Mouse (Mus musculus) MEL (cell line): ENCODE measurements around the gene Apba2. TPM values are rescaled to one million over a fixed set of nuclear protein-coding genes. Genes with fewer than 3 reads are reported as not detected.

Experiments used
- DNase-seq: peaks from one replicate; pipeline ENCODE4 v3.0.0; 2011; ENCODE audit warnings: low read depth, low spot score
- H3K27ac ChIP-seq: 2 replicates; pipeline ENCODE4 v1.5.1; 2012; ENCODE audit warnings: low read depth, mild to moderate bottlenecking, control low read depth, low read length, moderate library complexity; ENCODE audit not compliant: control insufficient read depth
- H3K27me3 ChIP-seq, 2 experiments: fragments of 150-350 bp in 1 of 2; sonication (generic) in 1 of 2; 2 replicates each; pipeline ENCODE4 v1.6.1; 2012; ENCODE audit warnings: low read length in 2 of 2, mild to moderate bottlenecking in 2 of 2, improper control_type of control experiment in 1 of 2, moderate library complexity in 1 of 2; ENCODE audit not compliant: insufficient read depth in 2 of 2, control insufficient read depth in 1 of 2
- H3K36me3 ChIP-seq, 2 experiments: 2 replicates each; pipeline ENCODE4 v1.6.1; 2012 to 2014; ENCODE audit warnings: low read length in 2 of 2, improper control_type of control experiment in 1 of 2, inconsistent platforms in 1 of 2, mild to moderate bottlenecking in 1 of 2; ENCODE audit not compliant: insufficient read depth in 2 of 2, control insufficient read depth in 1 of 2
- H3K4me1 ChIP-seq, 2 experiments: fragments of 150-350 bp in 1 of 2; sonication (generic) in 1 of 2; 2 replicates each; pipeline ENCODE4 v1.6.1; 2012; ENCODE audit warnings: low read length in 2 of 2, improper control_type of control experiment in 1 of 2, mild to moderate bottlenecking in 1 of 2; ENCODE audit not compliant: insufficient read depth in 2 of 2, control insufficient read depth in 1 of 2
- H3K4me3 ChIP-seq, 2 experiments: fragments of 150-350 bp in 1 of 2; sonication (generic) in 1 of 2; 2 replicates each; pipeline ENCODE4 v1.5.1; 2012; ENCODE audit warnings: low read depth in 2 of 2, low read length in 2 of 2, mild to moderate bottlenecking in 2 of 2, moderate library complexity in 2 of 2, control low read depth in 1 of 2, improper control_type of control experiment in 1 of 2; ENCODE audit not compliant: control insufficient read depth in 1 of 2, insufficient read depth in 1 of 2
- H3K79me2 ChIP-seq: 2 replicates; pipeline ENCODE4 v1.6.1; 2012; ENCODE audit warnings: mild to moderate bottlenecking, low read length, moderate library complexity; ENCODE audit not compliant: control insufficient read depth, poor library complexity, insufficient read depth
- H3K9ac ChIP-seq: 2 replicates; pipeline ENCODE4 v1.6.1; 2012; ENCODE audit warnings: low read depth, mild to moderate bottlenecking, control low read depth, low read length, moderate library complexity; ENCODE audit not compliant: control insufficient read depth, poor library complexity, severe bottlenecking
- H3K9me3 ChIP-seq: fragments of 150-350 bp; sonication (generic); replicated peaks from 2 replicates; pipeline ENCODE4 v1.6.1; 2012; ENCODE audit warnings: mild to moderate bottlenecking, low read length, improper control_type of control experiment, moderate library complexity; ENCODE audit not compliant: insufficient read depth
- CHD1 ChIP-seq: IDR thresholded peaks from 2 replicates; pipeline ENCODE4 v1.6.1; 2012; ENCODE audit warnings: low read depth, mild to moderate bottlenecking, inconsistent platforms, low read length, improper control_type of control experiment
- CHD2 ChIP-seq: IDR thresholded peaks from 2 replicates; pipeline ENCODE4 v1.6.1; 2011; ENCODE audit warnings: low read length, improper control_type of control experiment
- CTCF ChIP-seq, 3 experiments: IDR thresholded peaks in 2 of 3; conservative IDR thresholded peaks in 1 of 3; 2 replicates each; pipeline ENCODE4 v1.5.1; 2011 to 2012; ENCODE audit warnings: low read length in 3 of 3, low read depth in 2 of 3, mild to moderate bottlenecking in 2 of 3, improper control_type of control experiment in 1 of 3, inconsistent platforms in 1 of 3, mixed read lengths in 1 of 3, moderate library complexity in 1 of 3; ENCODE audit not compliant: control insufficient read depth in 1 of 3, insufficient read depth in 1 of 3, poor library complexity in 1 of 3, severe bottlenecking in 1 of 3
- ELF1 ChIP-seq: IDR thresholded peaks from 2 replicates; pipeline ENCODE4 v1.6.1; 2014; ENCODE audit warnings: low read depth, mild to moderate bottlenecking, inconsistent platforms, low read length, improper control_type of control experiment, moderate library complexity
- GABPA ChIP-seq: IDR thresholded peaks from 2 replicates; pipeline ENCODE4 v1.6.1; 2012; ENCODE audit warnings: low read depth, mild to moderate bottlenecking, inconsistent platforms, low read length, improper control_type of control experiment, moderate library complexity
- HCFC1 ChIP-seq: IDR thresholded peaks from 2 replicates; pipeline ENCODE4 v1.6.1; 2012; ENCODE audit warnings: low read depth, mild to moderate bottlenecking, inconsistent platforms, low read length, improper control_type of control experiment, moderate library complexity
- JUND ChIP-seq: IDR thresholded peaks from 2 replicates; pipeline ENCODE4 v1.6.1; 2011; ENCODE audit warnings: low read depth, mild to moderate bottlenecking, improper control_type of control experiment, low read length
- MAFK ChIP-seq: IDR thresholded peaks from 2 replicates; pipeline ENCODE4 v1.6.1; 2011; ENCODE audit warnings: low read depth, mild to moderate bottlenecking, low read length, improper control_type of control experiment, borderline replicate concordance
- MAX ChIP-seq: IDR thresholded peaks from 2 replicates; pipeline ENCODE4 v1.6.1; 2011; ENCODE audit warnings: low read length, improper control_type of control experiment
- MXI1 ChIP-seq: IDR thresholded peaks from 2 replicates; pipeline ENCODE4 v1.6.1; 2011; ENCODE audit warnings: mild to moderate bottlenecking, low read depth, low read length, improper control_type of control experiment
- NELFE ChIP-seq: IDR thresholded peaks from 2 replicates; pipeline ENCODE4 v1.6.1; 2011; ENCODE audit warnings: low read depth, low read length, improper control_type of control experiment
- POLR2A ChIP-seq, 2 experiments: IDR thresholded peaks; 2 replicates each; pipeline ENCODE4 v1.6.1; 2011 to 2012; ENCODE audit warnings: low read length in 2 of 2, mild to moderate bottlenecking in 2 of 2, control low read depth in 1 of 2, improper control_type of control experiment in 1 of 2, low read depth in 1 of 2, moderate library complexity in 1 of 2; ENCODE audit not compliant: control insufficient read depth in 1 of 2, insufficient read depth in 1 of 2, poor library complexity in 1 of 2
- POLR2AphosphoS2 ChIP-seq: IDR thresholded peaks from 2 replicates; pipeline ENCODE4 v1.6.1; 2011; ENCODE audit warnings: low read length, improper control_type of control experiment
- POLR2AphosphoS5 ChIP-seq: IDR thresholded peaks from 2 replicates; pipeline ENCODE4 v1.6.1; 2012; ENCODE audit warnings: low read depth, borderline replicate concordance, mild to moderate bottlenecking, inconsistent platforms, low read length, moderate library complexity, mixed read lengths
- SIN3A ChIP-seq: IDR thresholded peaks from 2 replicates; pipeline ENCODE4 v1.6.1; 2012; ENCODE audit warnings: low read length, improper control_type of control experiment, inconsistent platforms
- TBP ChIP-seq: IDR thresholded peaks from 2 replicates; pipeline ENCODE4 v1.8.0; 2011; ENCODE audit warnings: low read depth, low read length, improper control_type of control experiment
- UBTF ChIP-seq: IDR thresholded peaks from 2 replicates; pipeline ENCODE4 v1.6.1; 2012; ENCODE audit warnings: low read depth, mild to moderate bottlenecking, inconsistent platforms, low read length, improper control_type of control experiment, moderate library complexity, borderline replicate concordance; ENCODE audit not compliant: insufficient read depth
- USF1 ChIP-seq: IDR thresholded peaks from 2 replicates; pipeline ENCODE4 v1.6.1; 2014; ENCODE audit warnings: low read depth, mild to moderate bottlenecking, inconsistent platforms, low read length, improper control_type of control experiment, moderate library complexity
- ZC3H11A ChIP-seq: IDR thresholded peaks from 2 replicates; pipeline ENCODE4 v1.6.1; 2012; ENCODE audit warnings: low read depth, mild to moderate bottlenecking, inconsistent platforms, low read length, improper control_type of control experiment
- polyA plus RNA-seq, 2 experiments: library from polyadenylated mRNA; stranded (reverse) in 1 of 2; unstranded in 1 of 2; fragments of >175 nt in 1 of 2; fragments of >200 nt in 1 of 2; gene quantifications; 2 replicates each; pipeline versions ENCODE4 v1.2.1 to v1.2.4; 2012; ENCODE audit warnings: low replicate concordance in 2 of 2, low read depth in 1 of 2; ENCODE audit not compliant: insufficient read length in 2 of 2, insufficient read depth in 1 of 2, missing spikeins in 1 of 2
- total RNA-seq: library from RNA; depleted of rRNA; stranded (reverse); fragments of 300-350 nt; gene quantifications from 2 replicates; pipeline ENCODE4 v1.2.3, GENCODE M21; 2012

Gene Apba2
- total and polyA plus RNA-seq, 3 experiments = not detected

- DNase-seq = no peak
- no peaks in the 10 kb centered on the region for H3K36me3 ChIP-seq
- no peaks in the 10 kb centered on the region for H3K27me3 ChIP-seq
- H3K4me1 ChIP-seq = no peaks in the 10 kb centered on the region
- H3K9me3 ChIP-seq = no peaks in the 10 kb centered on the region
- no peaks in the 10 kb centered on the region for H3K79me2 ChIP-seq
- H3K27ac ChIP-seq = no peak overlapping the region
- no peak for TF ChIP-seq JUND
- no peak for TF ChIP-seq MAFK
- no peak for TF ChIP-seq MXI1
- TF ChIP-seq ELF1 = no peak
- no peak for TF ChIP-seq CTCF (IDR thresholded peaks at IDR 0.05 in 2 of 3, conservative IDR thresholded peaks at IDR 0.05 in 1 of 3; ENCODE audit: control insufficient read depth in 1 of 3, insufficient read depth in 1 of 3, low read depth in 2 of 3, low read length in 3 of 3, poor library complexity in 1 of 3, severe bottlenecking in 1 of 3)
- no peak overlapping the region for H3K4me3 ChIP-seq
- no peak overlapping the region for H3K9ac ChIP-seq
Observed at GRCm38 (mm10) chr7:64578176-64578575, 76.7 kb downstream of the Apba2 start.

GRCm38 (mm10) chr7:64579887-64580286 is 78.4 kb downstream of the Apba2 start:
- Histone ChIP-seq H3K79me2 (no peaks in the 10 kb centered on the region), H3K9me3 (no peaks in the 10 kb centered on the region), H3K27ac (no peak overlapping the region), H3K9ac (no peak overlapping the region), H3K36me3 (no peaks in the 10 kb centered on the region), H3K4me3 (no peak overlapping the region), H3K4me1 (no peaks in the 10 kb centered on the region), H3K27me3 (no peaks in the 10 kb centered on the region)
- no peak for DNase-seq
- TF ChIP-seq CHD1 = no peak
- no peak for TF ChIP-seq NELFE
- no peak for TF ChIP-seq POLR2AphosphoS2
- TF ChIP-seq POLR2AphosphoS5 = no peak
- no peak for TF ChIP-seq UBTF
- TF ChIP-seq USF1 = no peak
- TF ChIP-seq CTCF (IDR thresholded peaks at IDR 0.05 in 2 of 3, conservative IDR thresholded peaks at IDR 0.05 in 1 of 3; ENCODE audit: control insufficient read depth in 1 of 3, insufficient read depth in 1 of 3, low read depth in 2 of 3, low read length in 3 of 3, poor library complexity in 1 of 3, severe bottlenecking in 1 of 3) = no peak
- TF ChIP-seq CHD2 = no peak
- TF ChIP-seq TBP = no peak
- TF ChIP-seq MAX = no peak
- no peak for TF ChIP-seq GABPA
- no peak for TF ChIP-seq POLR2A (IDR thresholded peaks at IDR 0.05; ENCODE audit: control insufficient read depth in 1 of 2, insufficient read depth in 1 of 2, low read depth in 1 of 2, low read length in 2 of 2, poor library complexity in 1 of 2)
- no peak for TF ChIP-seq SIN3A
- TF ChIP-seq ZC3H11A = no peak
- no peak for TF ChIP-seq HCFC1
